Mouse (Mus musculus) kidney, adult 11 months (tissue): ENCODE results near the gene Fbxo39.
"Not testable (repeated sequence)": the region's sequence is repeated elsewhere in the genome, so short reads cannot be mapped to it uniquely, and the experiment has no call there.

Experiments used
- DNase-seq: peaks from one replicate; pipeline ENCODE4 v3.0.0; 2022

Gene Fbxo39

GRCm38 (mm10) chr11:72318026-72318425 lies 3.8 kb downstream of the Fbxo39 start:
- DNase-seq: no peak

- DNase-seq: no peak
Measured at GRCm38 (mm10) chr11:72324431-72324830, 10.2 kb downstream of the Fbxo39 start.

- DNase-seq: no peak
Measured at GRCm38 (mm10) chr11:72325701-72326100, 11.5 kb downstream of the Fbxo39 start.

- no peak for DNase-seq
Measured at GRCm38 (mm10) chr11:72332951-72333667, 18.9 kb downstream of the Fbxo39 start.

GRCm38 (mm10) chr11:72334653-72335052 lies 20.4 kb downstream of the Fbxo39 start:
- no peak for DNase-seq

GRCm38 (mm10) chr11:72336726-72337125 lies 22.5 kb downstream of the Fbxo39 start:
- DNase-seq: no peak

GRCm38 (mm10) chr11:72338437-72338871 lies 24.2 kb downstream of the Fbxo39 start:
- DNase-seq: no peak

GRCm38 (mm10) chr11:72339716-72340115 lies 25.5 kb downstream of the Fbxo39 start:
- DNase-seq: no peak

GRCm38 (mm10) chr11:72342549-72343237 lies 28.4 kb downstream of the Fbxo39 start:
- DNase-seq: peak; percentile 65

- DNase-seq: not testable (repeated sequence)
Measured at GRCm38 (mm10) chr11:72343238-72343625, 29.0 kb downstream of the Fbxo39 start.

GRCm38 (mm10) chr11:72343904-72344303 lies 29.7 kb downstream of the Fbxo39 start:
- DNase-seq: no peak

- DNase-seq: peak; percentile 49
Measured at GRCm38 (mm10) chr11:72344486-72344885, 30.2 kb downstream of the Fbxo39 start.

GRCm38 (mm10) chr11:72348563-72348962 lies 34.3 kb downstream of the Fbxo39 start:
- DNase-seq: peak; percentile 48

GRCm38 (mm10) chr11:72349016-72349415 lies 34.8 kb downstream of the Fbxo39 start:
- peak; percentile 57 for DNase-seq

- no peak for DNase-seq
Measured at GRCm38 (mm10) chr11:72349652-72350051, 35.4 kb downstream of the Fbxo39 start.

GRCm38 (mm10) chr11:72352272-72352671 lies 38.0 kb downstream of the Fbxo39 start:
- DNase-seq: no peak

- no peak for DNase-seq
Measured at GRCm38 (mm10) chr11:72353186-72353585, 38.9 kb downstream of the Fbxo39 start.

- DNase-seq: peak; percentile 34
Measured at GRCm38 (mm10) chr11:72354971-72355728, 40.9 kb downstream of the Fbxo39 start.

GRCm38 (mm10) chr11:72361385-72362346 lies 47.4 kb downstream of the Fbxo39 start:
- DNase-seq: peak; percentile 67

GRCm38 (mm10) chr11:72362347-72362741 lies 48.1 kb downstream of the Fbxo39 start, which contains the start of gene Tekt1:
Tekt1 (minus strand) TSS chr11:72362442.
- DNase-seq: no peak

GRCm38 (mm10) chr11:72363523-72364240 lies 49.4 kb downstream of the Fbxo39 start:
- DNase-seq: no peak

GRCm38 (mm10) chr11:72364526-72364925 lies 50.3 kb downstream of the Fbxo39 start:
- DNase-seq: no peak
